Mouse (Mus musculus) megakaryocyte, embryonic 14.5 days (primary cell): ENCODE data around the gene Gm20721.

Experiments
- FLI1 ChIP-seq: IDR thresholded peaks from 2 replicates; pipeline ENCODE4 v1.6.1; 2012; ENCODE audit warnings: low read length, inconsistent platforms, mixed read lengths
- GATA1 ChIP-seq: IDR thresholded peaks from 3 replicates; pipeline ENCODE4 v1.6.1; 2012; ENCODE audit warnings: mixed read lengths, low read length, inconsistent platforms, borderline replicate concordance

DNA sequence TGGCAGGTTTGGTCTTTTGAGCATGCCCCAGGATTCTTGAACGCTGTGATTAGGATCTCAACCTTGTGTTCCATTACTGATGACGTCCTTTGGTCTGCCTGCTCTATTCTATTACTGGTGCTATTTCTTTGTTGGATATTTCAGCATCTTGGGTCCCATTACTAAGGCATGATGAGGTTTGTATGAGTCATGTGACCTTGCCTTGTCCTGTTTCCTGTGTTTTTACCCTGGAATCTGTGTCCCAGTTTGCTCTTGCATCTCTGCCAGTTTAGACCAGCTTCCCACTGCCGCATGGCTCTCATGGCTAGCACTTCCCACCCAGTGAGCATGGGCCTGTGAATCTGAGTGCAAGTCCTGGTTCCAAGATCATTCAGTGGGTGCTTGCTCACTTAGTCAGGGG, 45.4 kb upstream of the Gm20721 start:
- TF ChIP-seq GATA1 (no peak), FLI1 (no peak)
